Mouse (Mus musculus) liver, adult 2 months (tissue): ENCODE measurements around the gene Bmi1.

Source experiments
- CTCF ChIP-seq: fragments of 200-500 bp; IDR thresholded peaks from 2 replicates; pipeline ENCODE4 v1.5.1; 2011; ENCODE audit warnings: low read depth, low read length, control low read depth
- POLR2A ChIP-seq: fragments of 200-500 bp; IDR thresholded peaks from 2 replicates; pipeline ENCODE4 v1.6.1; 2011; ENCODE audit warnings: low read length, control low read depth; ENCODE audit not compliant: insufficient read depth; ENCODE audit errors: extremely low read depth

DNA sequence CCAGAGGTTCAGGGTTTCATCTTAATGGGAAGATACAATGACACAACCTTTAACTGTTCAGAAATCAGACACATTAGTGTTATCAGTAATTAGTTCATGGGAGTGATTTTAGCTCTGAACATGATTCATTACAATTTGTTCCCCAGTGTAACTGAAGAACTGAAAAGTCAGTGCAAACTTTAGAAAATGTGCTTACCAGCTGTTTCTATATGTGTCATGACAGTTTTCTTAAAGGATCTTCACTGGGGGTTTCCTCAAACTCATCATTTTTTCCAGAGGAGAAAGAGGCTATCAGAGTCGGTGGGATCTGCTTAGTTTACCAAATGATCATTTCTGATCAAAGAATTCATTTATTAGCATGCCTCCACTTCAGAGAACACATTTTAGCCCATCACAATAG is 15.7 kb downstream of the Bmi1 start:
- TF ChIP-seq CTCF (no peak), POLR2A (no peak)
